Mouse (Mus musculus) myocyte (in vitro differentiated cells): ENCODE data around the gene Neu1. TPM values are rescaled to one million over a fixed set of nuclear protein-coding genes. Genes with fewer than 3 reads are reported as not detected.
A peak's percentile ranks its signal among the peaks of the same experiment; 100 is the strongest.

Experiments
- H3K27me3 ChIP-seq: one replicate; pipeline ENCODE4 v1.6.1; 2011; ENCODE audit not compliant: control insufficient read depth, insufficient read depth, insufficient read length
- H3K36me3 ChIP-seq: one replicate; pipeline ENCODE4 v1.6.1; 2011; ENCODE audit not compliant: control insufficient read depth, insufficient read depth
- H3K4me2 ChIP-seq: one replicate; pipeline ENCODE4 v1.6.1; 2011; ENCODE audit warnings: low read depth, control low read depth
- H3K4me3 ChIP-seq: one replicate; pipeline ENCODE4 v1.5.1; 2011; ENCODE audit warnings: mild to moderate bottlenecking, control low read depth, moderate library complexity
- H3K79me2 ChIP-seq: one replicate; pipeline ENCODE4 v1.6.1; 2011; ENCODE audit not compliant: control insufficient read depth, insufficient read depth
- H3ac ChIP-seq: one replicate; pipeline ENCODE4 v1.6.1; 2011; ENCODE audit not compliant: control insufficient read depth, insufficient read length
- CEBPB ChIP-seq: IDR thresholded peaks from 2 replicates; pipeline ENCODE4 v1.6.1; 2011; ENCODE audit warnings: mild to moderate bottlenecking, moderate library complexity; ENCODE audit not compliant: poor library complexity, insufficient read depth, severe bottlenecking
- E2F4 ChIP-seq: IDR thresholded peaks from one replicate; pipeline ENCODE4 v1.6.1; 2011; ENCODE audit warnings: mild to moderate bottlenecking, control low read depth, moderate library complexity; ENCODE audit not compliant: insufficient read depth
- MAX ChIP-seq: IDR thresholded peaks from one replicate; pipeline ENCODE4 v1.6.1; 2011; ENCODE audit warnings: low read depth, mild to moderate bottlenecking, control low read depth
- MYOD1 ChIP-seq, 3 experiments: IDR thresholded peaks; one replicate each; pipeline ENCODE4 v1.6.1; 2011; ENCODE audit warnings: control low read depth in 2 of 3, low read depth in 2 of 3, mild to moderate bottlenecking in 2 of 3, moderate library complexity in 1 of 3; ENCODE audit not compliant: insufficient read length in 2 of 3, control insufficient read depth in 1 of 3
- MYOG ChIP-seq, 3 experiments: IDR thresholded peaks; one replicate each; pipeline ENCODE4 v1.6.1; 2011; ENCODE audit warnings: control low read depth in 2 of 3, low read depth in 2 of 3, mild to moderate bottlenecking in 2 of 3; ENCODE audit not compliant: insufficient read length in 2 of 3, control insufficient read depth in 1 of 3, insufficient read depth in 1 of 3
- POLR2A ChIP-seq: IDR thresholded peaks from one replicate; pipeline ENCODE4 v1.6.1; 2011; ENCODE audit warnings: low read depth, mild to moderate bottlenecking, control low read depth, moderate library complexity; ENCODE audit not compliant: insufficient read length
- POLR2AphosphoS2 ChIP-seq: IDR thresholded peaks from one replicate; pipeline ENCODE4 v1.6.1; 2011; ENCODE audit warnings: low read depth, control low read depth; ENCODE audit not compliant: insufficient read length
- REST ChIP-seq: IDR thresholded peaks from one replicate; pipeline ENCODE4 v1.6.1; 2011; ENCODE audit warnings: mild to moderate bottlenecking, control low read depth, moderate library complexity; ENCODE audit not compliant: insufficient read depth, insufficient read length
- SRF ChIP-seq: IDR thresholded peaks from one replicate; pipeline ENCODE4 v1.6.1; 2011; ENCODE audit warnings: low read depth; ENCODE audit not compliant: control insufficient read depth, insufficient read length
- TCF12 ChIP-seq: IDR thresholded peaks from one replicate; pipeline ENCODE4 v1.6.1; 2011; ENCODE audit warnings: mild to moderate bottlenecking, control low read depth; ENCODE audit not compliant: poor library complexity, insufficient read depth, severe bottlenecking
- TCF3 ChIP-seq: IDR thresholded peaks from one replicate; pipeline ENCODE4 v1.6.1; 2011; ENCODE audit warnings: low read depth, control low read depth; ENCODE audit not compliant: insufficient read length
- USF1 ChIP-seq: IDR thresholded peaks from one replicate; pipeline ENCODE4 v1.6.1; 2011; ENCODE audit warnings: low read depth, mild to moderate bottlenecking, control low read depth, moderate library complexity
- polyA plus RNA-seq: library from polyadenylated mRNA; unstranded; fragments of >200 nt; fragmentation: generic; extraction: Trizol; gene quantifications from one replicate; pipeline ENCODE4 v1.2.1, GENCODE M21; 2012; ENCODE audit warnings: missing spikeins

Neu1 gene
- polyA plus RNA-seq, 1 experiment, result 30.1 TPM

DNA sequence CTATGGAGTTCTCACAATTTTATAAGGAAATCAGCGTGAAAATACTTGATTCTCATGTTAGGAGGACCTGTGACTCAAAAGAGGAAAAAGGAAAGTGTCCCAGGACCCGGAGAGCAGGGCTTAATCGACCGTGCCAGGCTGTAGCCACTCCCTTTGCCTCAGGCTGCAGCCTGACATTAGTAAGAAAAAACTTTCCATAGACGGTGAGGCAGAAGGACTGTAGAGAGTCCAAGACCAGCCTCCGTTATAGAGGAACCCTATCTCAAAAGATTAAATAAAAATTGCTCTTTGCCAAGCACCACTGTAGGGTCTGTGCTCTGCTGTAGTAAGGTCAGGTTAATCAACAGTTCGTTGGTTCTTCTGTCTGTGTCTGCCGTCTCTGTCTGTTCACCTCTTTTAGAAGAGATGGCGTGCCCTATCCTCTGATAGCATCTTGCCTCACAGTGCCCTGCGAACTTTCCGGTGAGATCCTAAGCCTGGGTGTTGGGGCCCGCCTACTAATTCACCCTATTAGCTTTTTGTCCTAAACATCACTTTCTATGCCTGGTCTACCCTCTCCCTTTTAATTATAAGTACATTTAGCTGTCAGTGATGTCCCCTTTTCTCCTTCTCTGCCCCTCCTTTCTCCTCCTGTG is 28.9 kb downstream of the Neu1 start:
- H3K27me3 ChIP-seq, result no peaks in the 10 kb centered on the region
- peak overlapping the region; percentile 40 for H3K4me3 ChIP-seq
- no peaks in the 10 kb centered on the region for H3K36me3 ChIP-seq
- H3K79me2 ChIP-seq, result no peaks in the 10 kb centered on the region
- peak overlapping the region; percentile 30 for H3ac ChIP-seq
- TF ChIP-seq POLR2A, result peak; percentile 7
- TF ChIP-seq MYOD1 (IDR thresholded peaks at IDR 0.05; ENCODE audit: control insufficient read depth in 1 of 3, insufficient read length in 2 of 3, low read depth in 2 of 3), result no peak
- H3K4me2 ChIP-seq, result peak overlapping the region; percentile 91

DNA sequence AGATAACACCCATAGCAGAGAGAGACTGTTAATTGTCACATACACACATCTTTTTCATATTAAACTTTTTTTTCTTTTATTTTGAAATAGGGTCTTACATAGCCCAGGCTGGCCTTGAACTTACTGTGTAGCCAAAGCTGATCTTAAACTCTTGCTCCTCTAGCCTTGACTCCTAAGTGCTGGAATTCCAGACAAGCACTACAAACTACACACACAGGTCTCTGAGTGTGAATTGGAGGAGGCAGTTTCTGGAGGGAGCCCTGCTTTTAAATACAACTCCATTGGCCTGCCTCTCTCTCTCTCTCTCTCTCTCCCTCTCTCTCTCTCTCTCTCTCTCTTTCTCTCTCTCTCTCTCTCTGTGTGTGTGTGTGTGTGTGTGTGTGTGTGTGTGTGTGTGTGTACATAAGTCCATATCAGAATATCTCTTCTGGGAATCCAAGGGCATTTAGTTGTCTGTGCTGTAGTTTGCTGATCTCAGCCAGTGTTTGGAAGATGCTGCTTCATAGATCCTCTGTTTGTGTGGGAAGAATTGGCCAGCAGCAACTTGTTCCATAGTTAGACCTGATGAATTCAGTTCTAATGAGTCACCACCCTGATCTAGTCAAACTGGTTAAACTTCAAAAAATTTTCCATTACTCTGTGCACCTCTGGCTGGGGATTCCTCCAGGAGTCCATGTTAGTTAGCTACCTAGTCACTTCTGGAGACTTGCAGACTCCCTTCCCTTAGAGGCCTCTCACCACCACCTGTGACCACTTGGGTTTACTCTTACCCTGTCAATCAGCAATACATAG is 29.8 kb downstream of the Neu1 start:
- H3K36me3 ChIP-seq, result no peaks in the 10 kb centered on the region
- no peak overlapping the region for H3ac ChIP-seq
- no peaks in the 10 kb centered on the region for H3K27me3 ChIP-seq
- no peak for TF ChIP-seq POLR2A
- no peaks in the 10 kb centered on the region for H3K79me2 ChIP-seq
- peak overlapping the region; percentile 40 for H3K4me3 ChIP-seq
- H3K4me2 ChIP-seq, result peak overlapping the region; percentile 91

DNA sequence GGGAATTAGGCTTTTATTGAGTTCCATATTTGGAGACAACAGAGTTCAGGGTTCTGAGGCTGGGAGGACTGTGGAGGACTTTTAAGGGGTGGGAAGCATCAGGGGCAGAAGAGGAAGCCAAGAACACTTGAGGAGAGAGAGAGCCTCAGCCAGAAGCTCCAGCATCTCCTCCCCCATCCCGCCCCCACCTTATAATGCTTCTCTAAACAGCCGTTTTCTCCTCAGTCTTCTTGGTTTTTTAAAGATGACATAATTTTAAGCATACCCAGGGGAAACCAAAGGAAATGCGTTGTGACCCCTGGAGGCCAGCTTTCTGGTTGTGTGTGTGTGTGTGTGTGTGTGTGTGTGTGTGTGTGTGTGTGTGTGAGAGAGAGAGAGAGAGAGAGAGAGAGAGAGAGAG is 31.1 kb downstream of the Neu1 start:
- TF ChIP-seq MYOD1 (IDR thresholded peaks at IDR 0.05; ENCODE audit: control insufficient read depth in 1 of 3, insufficient read length in 2 of 3, low read depth in 2 of 3) (no peak), POLR2AphosphoS2 (no peak), USF1 (no peak), SRF (no peak), TCF12 (no peak), MYOG (IDR thresholded peaks at IDR 0.05; ENCODE audit: control insufficient read depth in 1 of 3, insufficient read depth in 1 of 3, insufficient read length in 2 of 3, low read depth in 2 of 3) (no peak), REST (no peak), E2F4 (no peak), TCF3 (no peak), POLR2A (no peak), MAX (no peak)

DNA sequence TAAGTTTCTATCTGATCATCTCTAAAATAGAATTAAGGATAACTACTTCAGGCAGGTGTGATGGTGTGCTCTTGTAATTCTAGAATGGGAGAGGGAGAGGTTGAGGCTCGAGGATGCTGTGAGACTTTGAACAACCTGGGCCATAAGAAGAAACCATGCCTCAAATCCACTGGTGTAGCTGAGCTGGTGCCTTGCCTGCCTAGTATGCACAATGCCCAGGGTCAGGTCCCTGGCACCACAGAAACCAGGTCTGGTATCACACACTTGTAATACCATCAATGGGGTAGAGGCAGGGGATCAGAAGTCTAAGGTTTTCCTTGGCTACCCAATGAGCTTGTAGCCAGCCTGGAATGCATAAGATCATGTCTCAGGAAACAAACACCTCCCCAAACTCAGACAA is 31.8 kb downstream of the Neu1 start:
- no peaks in the 10 kb centered on the region for H3K79me2 ChIP-seq
- H3ac ChIP-seq, result no peak overlapping the region
- no peaks in the 10 kb centered on the region for H3K36me3 ChIP-seq
- H3K4me2 ChIP-seq, result no peak overlapping the region
- no peaks in the 10 kb centered on the region for H3K27me3 ChIP-seq
- no peak for TF ChIP-seq POLR2AphosphoS2
- TF ChIP-seq MYOD1 (IDR thresholded peaks at IDR 0.05; ENCODE audit: control insufficient read depth in 1 of 3, insufficient read length in 2 of 3, low read depth in 2 of 3), result no peak
- no peak for TF ChIP-seq USF1
- TF ChIP-seq POLR2A, result no peak
- TF ChIP-seq SRF, result no peak
- no peak for TF ChIP-seq REST
- no peak overlapping the region for H3K4me3 ChIP-seq

More for the DNA sequence above, 31.1 kb downstream of the Neu1 start:
- H3K4me2 ChIP-seq, result peak overlapping the region; percentile 27
- no peaks in the 10 kb centered on the region for H3K27me3 ChIP-seq
- H3K36me3 ChIP-seq, result no peaks in the 10 kb centered on the region
- H3K4me3 ChIP-seq, result no peak overlapping the region
- H3K79me2 ChIP-seq, result no peaks in the 10 kb centered on the region
- no peak overlapping the region for H3ac ChIP-seq

DNA sequence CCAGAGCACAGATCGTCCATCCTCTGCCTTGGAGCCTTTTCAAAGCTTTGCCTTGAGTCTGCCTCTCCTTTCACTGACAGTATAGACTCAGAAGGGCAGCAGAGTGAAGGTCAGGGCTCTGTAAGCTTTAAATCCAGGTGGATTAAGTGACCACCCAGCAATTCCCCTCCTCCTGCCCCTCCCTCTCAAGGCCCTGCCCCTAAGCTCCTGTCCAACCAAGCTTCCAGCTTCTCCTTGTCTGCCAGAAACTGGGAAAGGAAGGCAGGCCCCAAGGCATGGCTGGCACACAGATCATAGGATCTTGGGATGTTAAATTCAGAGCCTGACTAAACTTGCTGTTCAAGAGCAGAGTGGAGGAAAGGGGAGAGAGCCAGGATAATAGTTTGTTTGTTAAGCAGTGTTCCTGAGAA is 33.6 kb downstream of the Neu1 start:
- TF ChIP-seq MAX (no peak), TCF3 (no peak), MYOG (IDR thresholded peaks at IDR 0.05; ENCODE audit: control insufficient read depth in 1 of 3, insufficient read depth in 1 of 3, insufficient read length in 2 of 3, low read depth in 2 of 3) (no peak), REST (no peak), POLR2AphosphoS2 (no peak), SRF (no peak), CEBPB (no peak), TCF12 (no peak), USF1 (no peak), E2F4 (no peak), POLR2A (no peak), MYOD1 (IDR thresholded peaks at IDR 0.05; ENCODE audit: control insufficient read depth in 1 of 3, insufficient read length in 2 of 3, low read depth in 2 of 3) (no peak)
- no peak overlapping the region for H3K4me3 ChIP-seq
- H3K27me3 ChIP-seq, result no peaks in the 10 kb centered on the region
- H3ac ChIP-seq, result no peak overlapping the region
- H3K79me2 ChIP-seq, result no peaks in the 10 kb centered on the region
- no peaks in the 10 kb centered on the region for H3K36me3 ChIP-seq
- H3K4me2 ChIP-seq, result no peak overlapping the region
